Mouse (Mus musculus) left cerebral cortex, adult 11 months (tissue): ENCODE data around the gene Plekhm3.

Source experiments
- DNase-seq: peaks from one replicate; pipeline ENCODE4 v3.0.0; 2022; ENCODE audit warnings: low spot score

The Plekhm3 gene

DNA sequence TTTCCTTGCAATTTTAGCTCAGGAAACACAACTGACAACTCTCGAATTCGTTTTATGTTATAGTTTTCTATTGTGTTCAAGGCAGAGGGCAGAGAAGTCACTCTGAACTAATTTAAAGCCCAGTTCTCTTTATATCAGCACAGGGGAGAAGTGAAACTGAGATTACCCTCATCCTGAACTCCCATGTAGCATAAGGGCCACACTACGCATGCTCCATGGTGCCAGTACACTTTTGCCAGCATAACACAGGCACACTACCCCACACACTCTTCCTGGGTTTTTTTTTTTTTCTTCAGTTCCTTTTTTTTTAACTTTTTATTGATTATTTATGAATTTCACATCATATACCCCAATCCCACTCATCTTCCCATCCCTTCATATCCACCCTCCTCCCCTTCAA, 28.1 kb downstream of the Plekhm3 start:
- no peak for DNase-seq

DNA sequence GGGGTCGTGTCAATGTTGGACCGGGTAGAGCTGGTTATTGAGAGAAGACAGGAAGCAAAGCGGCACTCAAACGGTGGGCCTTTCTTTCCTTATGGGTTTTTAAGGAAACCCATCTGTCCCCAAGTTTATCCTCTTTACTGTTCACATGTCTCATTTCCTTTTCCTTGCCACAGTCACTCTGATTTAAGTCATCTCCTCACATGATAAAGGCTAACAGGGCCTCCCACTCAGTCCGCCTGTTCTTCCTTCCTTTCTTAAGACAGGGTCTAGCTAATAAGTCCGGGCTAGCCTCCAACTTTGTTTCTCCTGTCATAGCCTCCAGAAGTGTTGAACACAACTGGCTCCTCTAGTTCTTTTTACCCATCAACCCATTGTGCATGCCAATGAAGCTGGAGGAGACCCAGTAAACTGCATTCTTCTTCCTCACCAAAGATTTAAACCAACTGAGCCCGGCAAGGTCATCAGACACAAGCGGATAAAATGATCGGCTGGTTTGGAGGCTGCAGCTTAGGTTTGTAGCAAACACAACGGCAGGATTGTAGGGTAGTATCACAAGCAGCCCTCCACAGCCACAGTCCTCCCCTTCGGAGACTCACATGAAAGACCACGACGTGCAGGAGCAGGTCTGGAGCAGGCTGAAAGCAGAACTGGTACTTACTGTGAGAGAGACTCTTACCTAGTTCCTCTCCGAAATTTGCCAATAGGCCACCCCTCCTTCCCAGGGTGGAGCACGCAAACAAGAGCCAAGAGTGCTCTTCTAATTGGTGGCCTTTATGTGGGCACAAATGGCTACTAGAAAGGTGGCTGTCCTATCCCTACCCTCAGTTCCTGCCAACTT, 29.0 kb downstream of the Plekhm3 start:
- DNase-seq: peak; percentile 23

DNA sequence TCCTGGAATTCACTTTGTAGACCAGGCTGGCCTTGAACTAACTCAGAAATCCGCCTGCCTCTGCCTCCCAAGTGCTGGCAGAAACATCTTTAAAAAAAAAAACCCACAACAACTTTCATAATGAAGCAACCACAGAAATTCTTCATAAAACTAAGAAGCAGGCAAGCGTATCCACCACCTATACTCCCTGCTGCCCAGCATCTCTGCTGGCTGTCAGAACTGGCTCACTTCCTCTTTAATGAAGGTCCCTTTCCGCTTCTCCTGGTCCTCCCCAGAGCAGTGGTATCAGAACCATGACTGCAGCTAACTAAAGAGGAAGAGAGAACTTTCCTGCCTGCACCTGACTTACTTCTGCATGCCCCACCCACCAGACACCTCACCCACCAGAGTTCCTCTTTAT, 31.0 kb downstream of the Plekhm3 start:
- no peak for DNase-seq

DNA sequence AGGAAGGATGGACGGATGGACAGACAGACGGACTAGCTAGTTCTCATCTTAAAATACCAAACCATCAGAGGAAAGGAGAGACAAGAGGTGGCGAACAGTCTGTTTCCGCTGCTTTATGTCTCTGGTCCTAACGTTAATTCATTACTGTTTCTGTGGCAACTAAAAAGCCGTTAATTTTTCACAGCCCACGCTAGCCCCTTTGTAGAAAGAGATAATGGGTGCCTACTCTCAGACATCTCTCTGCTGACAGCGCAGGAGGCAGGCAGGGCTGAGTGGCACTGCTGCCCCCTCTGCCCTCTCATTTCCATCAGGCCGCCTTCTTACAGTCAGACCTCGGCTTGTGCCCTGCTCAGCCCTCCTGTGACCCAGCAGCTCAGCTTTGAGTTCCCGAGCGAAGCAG, 32.3 kb downstream of the Plekhm3 start:
- peak; percentile 23 for DNase-seq

GRCm38 (mm10) chr1:64918810-64919528, 37.7 kb downstream of the Plekhm3 start:
- DNase-seq: peak; percentile 58

DNA sequence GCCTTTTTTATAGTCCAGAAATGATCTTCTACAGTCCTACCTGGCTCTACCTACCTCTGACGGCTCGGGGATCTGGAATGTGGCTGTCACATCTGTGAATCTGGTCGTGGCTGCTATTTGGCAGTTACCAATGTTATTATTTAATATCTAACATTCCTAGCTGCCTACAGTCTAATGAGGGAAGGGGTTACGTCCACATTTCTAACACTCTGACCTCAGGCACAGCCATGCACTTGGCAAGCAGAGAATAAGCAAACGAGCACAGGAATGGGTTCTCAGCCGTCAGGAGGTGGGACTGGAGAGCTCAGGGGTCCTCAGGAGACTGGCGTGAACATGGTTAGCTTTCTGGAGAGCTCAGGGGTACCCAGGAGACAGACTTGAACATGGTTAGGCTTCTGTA, 38.7 kb downstream of the Plekhm3 start:
- no peak for DNase-seq

GRCm38 (mm10) chr1:64916884-64917507, 39.6 kb downstream of the Plekhm3 start:
- DNase-seq: no peak

- no peak for DNase-seq
Observed at GRCm38 (mm10) chr1:64914356-64914755, 42.3 kb downstream of the Plekhm3 start.

GRCm38 (mm10) chr1:64907740-64908139, 48.9 kb downstream of the Plekhm3 start:
- DNase-seq: no peak

DNA sequence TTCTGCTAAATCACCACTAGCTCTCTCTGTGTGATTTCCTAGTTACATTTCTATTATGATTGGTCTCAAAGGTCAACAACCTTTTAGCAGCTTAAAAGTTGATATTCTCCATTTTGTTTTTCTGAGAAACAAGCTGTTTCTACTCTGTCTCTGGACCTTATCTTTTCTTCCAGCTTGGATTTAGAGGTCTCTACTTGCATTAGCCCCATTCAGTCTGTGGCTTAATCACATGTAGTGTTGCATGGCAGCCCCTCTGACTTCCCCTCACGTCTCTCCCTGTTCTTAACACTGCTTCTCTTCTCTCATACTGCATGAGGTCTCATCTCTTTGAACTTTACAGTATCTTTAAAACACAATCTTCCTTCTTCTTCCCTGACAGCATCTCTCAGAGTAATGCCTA, 50.4 kb downstream of the Plekhm3 start:
- DNase-seq: no peak

GRCm38 (mm10) chr1:64903415-64903814, 53.2 kb downstream of the Plekhm3 start:
- no peak for DNase-seq

GRCm38 (mm10) chr1:64902804-64903203, 53.8 kb downstream of the Plekhm3 start:
- DNase-seq: no peak

DNA sequence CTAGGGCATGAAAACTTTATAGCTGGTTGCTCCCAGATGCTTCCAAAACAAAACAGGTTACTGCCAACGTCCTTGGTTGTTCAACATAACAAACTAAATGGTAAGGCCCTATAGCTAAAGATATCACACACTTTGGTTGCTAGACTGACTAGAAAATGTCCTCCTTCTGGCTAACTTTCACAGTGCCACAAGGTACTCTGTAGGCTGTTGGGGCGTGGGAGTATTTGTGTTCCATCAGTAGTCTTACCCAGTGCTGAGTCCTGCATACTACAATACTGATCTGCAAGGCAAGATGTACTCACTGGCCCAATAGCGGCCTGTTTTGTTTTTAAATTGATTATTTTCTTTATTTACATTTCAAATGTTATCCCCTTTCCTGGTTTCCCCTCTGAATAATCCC, 56.9 kb downstream of the Plekhm3 start:
- no peak for DNase-seq

DNA sequence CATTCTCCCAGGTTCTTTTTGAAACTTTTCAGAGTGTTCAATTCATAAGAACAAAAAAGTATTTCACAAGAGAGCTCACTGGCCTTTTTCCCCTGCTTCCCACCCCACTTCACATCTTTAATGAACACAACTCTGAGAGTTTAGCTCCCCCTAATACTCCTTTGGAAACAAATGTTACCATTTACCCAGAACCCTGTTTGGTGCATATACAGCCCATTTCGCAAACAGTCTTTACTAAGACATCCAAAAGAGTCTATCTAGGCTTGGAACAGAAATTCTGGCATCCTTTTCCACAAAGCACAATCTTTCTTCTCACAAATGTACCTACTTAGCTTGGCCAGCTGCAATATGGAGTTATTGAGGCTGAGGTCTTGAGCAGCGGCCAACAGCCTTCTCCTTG, 59.1 kb downstream of the Plekhm3 start:
- DNase-seq: no peak

DNA sequence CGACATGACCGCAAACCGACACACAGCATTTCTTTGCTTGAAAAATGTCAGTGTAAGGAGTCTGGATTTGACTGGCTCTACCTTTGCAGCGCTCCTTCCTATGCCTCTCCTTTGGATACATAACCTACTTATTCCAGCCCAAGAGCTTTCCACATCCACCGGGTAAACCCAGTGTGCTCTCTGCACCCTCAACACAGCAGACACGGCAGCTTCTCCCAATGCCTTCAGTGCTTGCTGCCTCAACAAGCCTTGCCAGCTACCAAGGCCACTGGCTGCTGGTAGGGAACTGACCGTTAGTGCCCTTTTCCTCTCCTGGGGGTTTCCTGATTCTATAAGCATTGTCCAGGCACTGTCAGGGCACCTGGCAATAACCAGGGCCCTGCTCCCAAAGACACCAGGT, 62.8 kb downstream of the Plekhm3 start:
- no peak for DNase-seq

DNA sequence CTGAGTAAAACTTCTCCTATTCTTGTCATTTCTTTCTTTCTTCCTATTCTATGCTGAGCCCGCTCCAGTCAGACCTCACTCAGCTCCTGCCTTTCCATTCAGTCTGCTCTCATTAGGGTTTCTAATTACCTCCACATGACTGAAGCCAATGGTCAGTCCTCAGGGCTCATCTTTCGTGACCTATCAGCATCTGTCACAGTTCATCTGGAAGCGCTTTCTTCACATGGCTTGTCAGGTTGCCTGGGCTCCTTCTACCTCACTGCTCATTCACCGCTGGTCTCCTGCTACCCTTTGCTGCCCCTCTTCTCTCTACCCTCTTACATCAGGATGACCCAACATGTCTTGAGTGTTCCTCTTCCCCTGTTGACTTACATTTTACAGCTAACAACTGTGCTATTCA, 65.3 kb downstream of the Plekhm3 start:
- no peak for DNase-seq

DNA sequence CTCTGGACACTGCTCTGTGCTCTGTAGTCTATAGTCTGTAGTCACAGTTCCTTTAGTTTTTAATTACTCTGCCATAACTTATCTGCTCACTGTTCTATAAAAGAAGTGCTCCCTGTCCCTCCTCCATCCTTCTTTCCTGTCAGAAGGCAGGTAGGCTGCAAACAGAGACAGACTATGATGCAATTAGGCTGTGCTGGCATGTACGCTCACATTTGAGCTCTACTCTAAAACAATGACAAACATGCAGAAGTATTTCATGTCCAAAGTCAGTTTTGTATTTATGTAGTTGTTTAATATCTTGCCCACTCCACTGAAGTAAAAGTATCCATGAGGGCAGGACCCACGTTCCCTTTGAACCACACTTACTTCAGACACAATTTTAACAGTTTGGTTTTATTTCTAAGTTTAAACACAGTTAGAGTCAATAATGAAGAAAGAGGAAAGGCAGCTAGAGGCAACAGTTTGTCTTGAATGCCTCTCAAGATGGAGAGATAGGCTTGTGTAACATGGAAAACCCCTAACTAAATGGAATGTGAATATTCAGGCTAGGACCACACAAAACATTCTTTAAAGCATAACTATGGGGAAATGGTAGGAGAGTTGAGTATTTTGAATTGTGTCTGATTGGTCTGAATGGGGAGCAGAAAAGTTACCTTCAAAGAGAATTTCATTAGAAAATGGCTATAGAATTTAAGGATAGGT, 69.0 kb downstream of the Plekhm3 start:
- DNase-seq: no peak

- no peak for DNase-seq
Observed at GRCm38 (mm10) chr1:64886718-64887117, 69.9 kb downstream of the Plekhm3 start.

DNA sequence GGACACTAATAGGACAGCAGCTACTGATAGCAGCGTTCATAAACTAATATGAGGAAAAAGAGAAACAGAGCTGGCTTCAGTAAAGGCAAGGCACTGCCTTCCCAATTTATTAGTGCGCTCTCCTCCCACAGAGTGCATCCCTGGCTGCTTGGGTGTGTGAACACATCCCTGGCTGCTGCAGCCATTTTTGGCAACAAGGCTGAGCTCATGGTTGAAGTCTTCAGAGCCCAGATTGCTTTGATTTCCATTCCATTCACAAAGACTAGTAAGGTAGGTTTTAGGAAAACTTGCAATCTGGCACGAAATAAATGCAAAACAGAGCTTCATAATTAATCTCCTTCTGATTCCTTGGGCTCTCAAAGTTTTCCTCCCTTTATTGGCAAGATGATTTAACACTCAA, 71.3 kb downstream of the Plekhm3 start:
- no peak for DNase-seq

DNA sequence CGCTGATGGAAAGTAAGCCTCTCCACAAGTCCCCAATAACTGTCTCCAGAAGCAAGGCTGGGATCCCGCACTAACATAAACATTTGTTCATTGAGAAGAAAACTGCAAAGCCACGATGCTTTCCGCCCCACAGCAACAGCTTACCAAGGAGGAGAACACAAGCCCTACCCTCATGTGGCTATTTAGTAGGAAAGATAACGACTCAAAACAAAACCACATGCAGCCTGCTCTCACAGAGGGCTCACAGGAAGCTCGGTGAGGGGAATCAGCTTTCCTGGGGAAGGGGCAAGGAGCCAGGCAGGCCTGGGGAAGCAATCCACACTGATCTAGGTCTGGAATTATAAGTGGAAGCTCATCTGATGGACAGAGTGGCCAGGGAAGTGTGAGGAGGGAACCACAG, 72.6 kb downstream of the Plekhm3 start:
- no peak for DNase-seq

DNA sequence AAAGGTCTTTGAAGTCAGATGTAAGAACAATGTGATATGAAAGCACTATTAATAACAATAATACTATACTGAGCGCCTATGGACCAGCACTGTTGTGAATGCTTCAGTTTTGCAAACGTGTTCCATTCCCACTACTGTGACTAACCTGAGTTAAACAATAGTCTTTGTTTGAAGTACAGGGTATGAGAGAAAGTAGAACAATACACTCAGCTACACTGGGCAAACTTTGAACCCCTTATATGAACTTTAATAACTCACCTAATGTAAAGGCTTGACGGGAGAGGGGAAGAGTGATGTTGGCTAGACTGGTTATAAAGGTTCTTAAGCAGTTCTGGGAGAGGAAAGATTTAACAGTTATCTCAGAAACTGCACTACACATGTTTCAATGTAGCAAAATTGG, 76.0 kb downstream of the Plekhm3 start:
- DNase-seq: no peak

- no peak for DNase-seq
Observed at GRCm38 (mm10) chr1:64878795-64879240, 77.8 kb downstream of the Plekhm3 start.
